In genomic region chr10:41552319-41552718, GRCm38 (mm10) we compare ENCODE assay signal across 10 mouse cellular contexts. TPM values are rescaled to one million over a fixed set of nuclear protein-coding genes. Genes with fewer than 3 reads are reported as not detected.
DNase-seq lines count a peak whose midpoint lies in the region; ATAC-seq lines count a peak whose summit lies in the region.
"Had no signal": no experiment of that assay in that cellular context is flagged by ENCODE, and none has a peak within 500 bp of the region (broad histone marks: within the 10 kb centered on the region; RNA-seq: fewer than 3 reads in every experiment).

No protein-coding gene starts in this region.

- H3K9ac ChIP-seq in heart, embryonic 16.5 days (ENCODE audit: low read length): no peak overlapping the region
- no peak overlapping the region for H3K9ac ChIP-seq in midbrain, embryonic 11.5 days (ENCODE audit: low read length)
- H3K9ac ChIP-seq: midbrain, embryonic 12.5 days had no signal

- no peak overlapping the region for H3K4me2 ChIP-seq in heart, embryonic 16.5 days (ENCODE audit: low read depth, low read length)
- no peak overlapping the region for H3K4me2 ChIP-seq in midbrain, embryonic 11.5 days
- H3K4me2 ChIP-seq: midbrain, embryonic 12.5 days had no signal

- no peak for DNase-seq in heart, postnatal 25 days (ENCODE audit: low spot score)
- peak; percentile 15 to 20 for DNase-seq in B cell, adult 2 months
- no peak for DNase-seq in embryonic facial prominence, embryonic 10.5 days (ENCODE audit: low spot score)
- DNase-seq in right cerebral cortex, postnatal 14 days: no peak
- no peak for DNase-seq in midbrain, embryonic 11.5 days (ENCODE audit: low spot score, missing footprints)
- DNase-seq in urinary bladder, postnatal 36 days (ENCODE audit: low spot score in 2 of 2): no peak

- H3K9me3 ChIP-seq in heart, embryonic 16.5 days (replicated peaks; ENCODE audit: control insufficient read depth, low read length): peaks cover 11% of the 10 kb centered on the region
- peaks cover 9% of the 10 kb centered on the region for H3K9me3 ChIP-seq in embryonic facial prominence, embryonic 10.5 days
- peaks cover 4% of the 10 kb centered on the region for H3K9me3 ChIP-seq in midbrain, embryonic 11.5 days (ENCODE audit: control insufficient read depth, low read length)

- H3K4me1 ChIP-seq in heart, embryonic 16.5 days (ENCODE audit: control insufficient read depth, insufficient read depth, low read length): peaks cover 8% of the 10 kb centered on the region
- peaks cover 34% of the 10 kb centered on the region for H3K4me1 ChIP-seq in embryonic facial prominence, embryonic 10.5 days
- 0 out of 2 replicates have a peak, but pooled peaks cover 2% of the 10 kb centered on the region for H3K4me1 ChIP-seq in midbrain, embryonic 11.5 days (ENCODE audit: control insufficient read depth, insufficient read depth, low read length)

- no peak for ATAC-seq in heart, embryonic 16.5 days (replicated peaks; ENCODE audit: extremely low read depth, insufficient read depth, low FRiP score)
- ATAC-seq in megakaryocyte progenitor cell, adult 5-6 weeks (replicated peaks; ENCODE audit: poor library complexity): peak; percentile 68
- no peak for ATAC-seq in midbrain, embryonic 11.5 days (ENCODE audit: low FRiP score)

- no peak overlapping the region for H3K4me3 ChIP-seq in heart, embryonic 16.5 days (ENCODE audit: low read length)
- no peak overlapping the region for H3K4me3 ChIP-seq in embryonic facial prominence, embryonic 10.5 days
- no peak overlapping the region for H3K4me3 ChIP-seq in midbrain, embryonic 11.5 days (ENCODE audit: low read depth, low read length)
- H3K4me3 ChIP-seq: midbrain, embryonic 12.5 days had no signal

- H3K27me3 ChIP-seq in heart, embryonic 16.5 days (ENCODE audit: control insufficient read depth, insufficient read depth, low read length): no peaks in the 10 kb centered on the region
- H3K27me3 ChIP-seq in embryonic facial prominence, embryonic 10.5 days (replicated peaks; ENCODE audit: low read depth, poor library complexity, severe bottlenecking): no peaks in the 10 kb centered on the region
- no peaks in the 10 kb centered on the region for H3K27me3 ChIP-seq in midbrain, embryonic 11.5 days (ENCODE audit: control insufficient read depth, insufficient read depth, low read length)

- peak overlapping the region; percentile 59; the same call in 1 of the 2 replicates for H3K27ac ChIP-seq in heart, embryonic 16.5 days (ENCODE audit: low read length)
- H3K27ac ChIP-seq in embryonic facial prominence, embryonic 10.5 days (replicated peaks): peak overlapping the region; percentile 24
- H3K27ac ChIP-seq in midbrain, embryonic 11.5 days (ENCODE audit: low read depth, low read length): no peak overlapping the region
- H3K27ac ChIP-seq: midbrain, embryonic 12.5 days had no signal

- WGBS in heart, embryonic 16.5 days: 40% methylated on average over 3 of the region's 3 CpGs
- 27% methylated on average over 3 of the region's 3 CpGs for WGBS in embryonic facial prominence, embryonic 10.5 days
- 14% methylated on average over 3 of the region's 3 CpGs for WGBS in midbrain, embryonic 11.5 days

- intact Hi-C loops in heart, postnatal 25 days (cut with DNase I): no loop called here

- peaks cover 3% of the 10 kb centered on the region; the same call in 1 of the 2 replicates for H3K36me3 ChIP-seq in heart, embryonic 16.5 days (ENCODE audit: control insufficient read depth, insufficient read depth)
- peaks cover 6% of the 10 kb centered on the region; the same call in 1 of the 2 replicates for H3K36me3 ChIP-seq in embryonic facial prominence, embryonic 10.5 days (replicated peaks)
- no peaks in the 10 kb centered on the region for H3K36me3 ChIP-seq in midbrain, embryonic 11.5 days (ENCODE audit: control insufficient read depth, insufficient read depth, low read length)
- H3K36me3 ChIP-seq: G1E; midbrain, embryonic 12.5 days had no signal

RNA-seq across cellular contexts. Expression of gene Cd164, which starts 33.1 kb away (rescaled TPM):
- polyA plus RNA-seq in heart, embryonic 16.5 days (2015; fragmentation: Nextera tagmentation; extraction: Ambion mirVana): 179 and 196 TPM in 2 replicates
- total RNA-seq in heart, postnatal 25 days (2021): 100 to 1,000 TPM; 126 to 148 TPM
- polyA plus RNA-seq in embryonic facial prominence, embryonic 10.5 days (2016; fragmentation: Nextera tagmentation; extraction: Ambion mirVana): 138 and 143 TPM in 2 replicates
- 224 and 232 TPM in 2 replicates for total RNA-seq in megakaryocyte progenitor cell, adult 5-6 weeks (2015)
- total RNA-seq in megakaryocyte progenitor cell, adult 5-6 weeks (2017): 115 and 172 TPM in 2 replicates
- 112 and 126 TPM in 2 replicates for polyA plus RNA-seq in midbrain, embryonic 11.5 days (2014; fragmentation: Nextera tagmentation; extraction: Ambion mirVana)

Comparison
In these comparisons a context has a peak if more than half of its experiments do, and no peak if none do; other contexts are left out.
1. DNase-seq: peak in B cell, adult 2 months (2 of 2); none in heart, postnatal 25 days (single experiment), embryonic facial prominence, embryonic 10.5 days (single experiment), right cerebral cortex, postnatal 14 days (single experiment), midbrain, embryonic 11.5 days (single experiment) and urinary bladder, postnatal 36 days (0 of 2).